Mouse (Mus musculus): ENCODE results near the gene Ubb.

Ubb gene

GRCm38 (mm10) chr11:62551226-62552119 is 502 bp downstream of the Ubb start:
- peak; percentile 92 to 93 for DNase-seq (ENCODE audit: low spot score in 2 of 2)

GRCm38 (mm10) chr11:62553186-62553585 is 2.2 kb downstream of the Ubb start:
- DNase-seq (ENCODE audit: low spot score in 2 of 2) = no peak

- DNase-seq (ENCODE audit: low spot score in 2 of 2) = no peak
Measured at GRCm38 (mm10) chr11:62553633-62554032, 2.7 kb downstream of the Ubb start.

- no peak for DNase-seq (ENCODE audit: low spot score in 2 of 2)
Measured at GRCm38 (mm10) chr11:62554163-62554855, 3.3 kb downstream of the Ubb start.

- no peak for DNase-seq (ENCODE audit: low spot score in 2 of 2)
Measured at GRCm38 (mm10) chr11:62554934-62555517, 4.1 kb downstream of the Ubb start.

- peak in 1 of 2 experiments; percentile 23 for DNase-seq (ENCODE audit: low spot score in 2 of 2)
Measured at GRCm38 (mm10) chr11:62555896-62556412, 5.0 kb downstream of the Ubb start.

- DNase-seq (ENCODE audit: low spot score in 2 of 2) = no peak
Measured at GRCm38 (mm10) chr11:62557205-62557604, 6.2 kb downstream of the Ubb start.

- DNase-seq (ENCODE audit: low spot score in 2 of 2) = no peak
Measured at GRCm38 (mm10) chr11:62558152-62558551, 7.2 kb downstream of the Ubb start.

GRCm38 (mm10) chr11:62558961-62559646 is 8.1 kb downstream of the Ubb start:
- peak; percentile 63 to 67 for DNase-seq (ENCODE audit: low spot score in 2 of 2)

- no peak for DNase-seq (ENCODE audit: low spot score in 2 of 2)
Measured at GRCm38 (mm10) chr11:62560463-62561016, 9.6 kb downstream of the Ubb start.

- no peak for DNase-seq (ENCODE audit: low spot score in 2 of 2)
Measured at GRCm38 (mm10) chr11:62563590-62563989, 12.6 kb downstream of the Ubb start.

GRCm38 (mm10) chr11:62565747-62566146 is 14.8 kb downstream of the Ubb start:
- no peak for DNase-seq (ENCODE audit: low spot score in 2 of 2)

GRCm38 (mm10) chr11:62566211-62566610 is 15.2 kb downstream of the Ubb start:
- peak; percentile 25 to 39 for DNase-seq (ENCODE audit: low spot score in 2 of 2)

GRCm38 (mm10) chr11:62568300-62568699 is 17.3 kb downstream of the Ubb start:
- no peak for DNase-seq (ENCODE audit: low spot score in 2 of 2)

GRCm38 (mm10) chr11:62573959-62574702 is 23.2 kb downstream of the Ubb start, which contains the start of gene Trpv2:
TSS of gene Trpv2 (plus strand) at chr11:62574486.
- no peak for DNase-seq (ENCODE audit: low spot score in 2 of 2)

- no peak for DNase-seq (ENCODE audit: low spot score in 2 of 2)
Measured at GRCm38 (mm10) chr11:62574703-62575085, 23.7 kb downstream of the Ubb start.

- DNase-seq (ENCODE audit: low spot score in 2 of 2) = peak; percentile 85 to 87
Measured at GRCm38 (mm10) chr11:62575297-62575658, 24.3 kb downstream of the Ubb start.

GRCm38 (mm10) chr11:62575659-62576438 is 24.9 kb downstream of the Ubb start:
- peak; percentile 30 to 43 for DNase-seq (ENCODE audit: low spot score in 2 of 2)

- peak; percentile 44 to 59 for DNase-seq (ENCODE audit: low spot score in 2 of 2)
Measured at GRCm38 (mm10) chr11:62576530-62577152, 25.7 kb downstream of the Ubb start.

Measured in heart, adult 9 months (tissue).